In the genomic region with DNA sequence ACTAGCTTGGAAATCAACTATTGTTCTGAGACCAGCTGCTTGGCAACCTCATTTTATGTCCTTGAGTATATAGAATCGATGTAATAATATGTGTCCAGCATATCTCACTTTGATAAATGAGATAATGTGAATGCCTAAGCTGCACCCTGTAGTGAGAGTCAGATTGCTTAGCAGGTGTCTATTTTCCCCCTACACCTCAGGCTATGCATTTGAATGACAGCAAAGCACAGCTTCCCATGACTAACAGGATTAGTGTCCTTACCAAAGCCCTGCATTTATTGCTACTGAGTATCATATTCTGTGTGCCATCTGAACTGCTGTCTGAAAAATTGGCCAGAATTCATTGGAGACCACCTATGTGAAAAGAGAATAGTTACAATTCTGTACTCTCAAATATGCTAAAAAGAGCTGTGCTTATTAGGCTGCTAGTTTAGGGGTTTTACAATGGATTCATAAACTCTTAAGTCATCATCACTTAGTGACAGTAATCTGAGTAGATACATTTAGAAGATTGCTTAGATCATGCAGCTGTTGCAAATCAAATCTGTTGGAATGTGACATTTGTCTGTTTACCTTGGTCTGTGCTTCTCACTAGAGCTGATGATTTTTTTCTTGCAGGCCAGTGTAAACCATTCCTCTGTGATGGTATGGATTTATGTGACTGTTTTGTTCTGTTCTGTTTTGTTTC, we compare ENCODE assay signal across 22 mouse cellular contexts.
DNase-seq lines count a peak whose midpoint lies in the region; ATAC-seq and TF ChIP-seq lines count a peak whose summit lies in the region.
"Had no signal": no experiment of that assay in that cellular context is flagged by ENCODE, and none has a peak within 500 bp of the region (broad histone marks: within the 10 kb centered on the region; RNA-seq: fewer than 3 reads in every experiment).

No protein-coding gene starts in this region.

- H3K4me2 ChIP-seq in hindbrain, embryonic 11.5 days (replicated peaks; ENCODE audit: low read depth, low read length): no peak overlapping the region
- H3K4me2 ChIP-seq in hindbrain, embryonic 16.5 days (ENCODE audit: low read length): no peak overlapping the region
- H3K4me2 ChIP-seq in limb, embryonic 14.5 days (replicated peaks; ENCODE audit: low read depth, low read length, severe bottlenecking): no peak overlapping the region
- H3K4me2 ChIP-seq in midbrain, embryonic 16.5 days (ENCODE audit: low read length): no peak overlapping the region
- H3K4me2 ChIP-seq: liver, embryonic 11.5 days had no signal

- no peak overlapping the region for H3K4me3 ChIP-seq in hindbrain, embryonic 11.5 days (ENCODE audit: low read depth, low read length)
- H3K4me3 ChIP-seq in hindbrain, embryonic 16.5 days (ENCODE audit: low read length): no peak overlapping the region
- no peak overlapping the region for H3K4me3 ChIP-seq in C2C12 (ENCODE audit: insufficient read depth, poor library complexity, severe bottlenecking)
- no peak overlapping the region for H3K4me3 ChIP-seq in limb, embryonic 14.5 days (replicated peaks; ENCODE audit: low read length)
- no peak overlapping the region for H3K4me3 ChIP-seq in midbrain, embryonic 16.5 days (ENCODE audit: low read depth, low read length)
- H3K4me3 ChIP-seq: heart, adult 2 months; left cerebral cortex, adult 2 months had no signal

- H3K9me3 ChIP-seq in hindbrain, embryonic 11.5 days (ENCODE audit: control insufficient read depth, low read length): no peaks in the 10 kb centered on the region
- no peaks in the 10 kb centered on the region for H3K9me3 ChIP-seq in hindbrain, embryonic 16.5 days (ENCODE audit: control insufficient read depth, low read length)
- no peaks in the 10 kb centered on the region for H3K9me3 ChIP-seq in limb, embryonic 14.5 days (ENCODE audit: control insufficient read depth, low read length)
- H3K9me3 ChIP-seq in midbrain, embryonic 16.5 days (replicated peaks; ENCODE audit: control insufficient read depth, low read length, poor library complexity, severe bottlenecking): no peaks in the 10 kb centered on the region
- H3K9me3 ChIP-seq: G1E had no signal

- no peak for TF ChIP-seq CTCF in C2C12 (IDR thresholded peaks at IDR 0.05; ENCODE audit: control insufficient read depth, insufficient read depth, insufficient read length)

- intact Hi-C loops in heart, postnatal 36 days (cut with DNase I): no loop called here

- no peaks in the 10 kb centered on the region for H3K4me1 ChIP-seq in hindbrain, embryonic 11.5 days (replicated peaks; ENCODE audit: control insufficient read depth, insufficient read depth, low read length)
- H3K4me1 ChIP-seq in hindbrain, embryonic 16.5 days (ENCODE audit: control insufficient read depth, insufficient read depth, low read depth, low read length): no peaks in the 10 kb centered on the region
- H3K4me1 ChIP-seq in limb, embryonic 14.5 days (ENCODE audit: control insufficient read depth, insufficient read depth, low read length): no peaks in the 10 kb centered on the region
- H3K4me1 ChIP-seq in midbrain, embryonic 16.5 days (ENCODE audit: control insufficient read depth, insufficient read depth, low read length): peaks cover 3% of the 10 kb centered on the region; the same call in 1 of the 2 replicates

- H3ac ChIP-seq in C2C12 (ENCODE audit: control insufficient read depth, insufficient read length, low read depth): no peak overlapping the region

- H3K9ac ChIP-seq in hindbrain, embryonic 11.5 days (ENCODE audit: low read depth, low read length): no peak overlapping the region
- no peak overlapping the region for H3K9ac ChIP-seq in hindbrain, embryonic 16.5 days (ENCODE audit: low read depth, low read length)
- no peak overlapping the region for H3K9ac ChIP-seq in limb, embryonic 14.5 days (ENCODE audit: low read depth, low read length, severe bottlenecking)
- no peak overlapping the region for H3K9ac ChIP-seq in midbrain, embryonic 16.5 days (ENCODE audit: low read depth, low read length)
- H3K9ac ChIP-seq: liver, postnatal 0 days had no signal

- WGBS in hindbrain, embryonic 11.5 days: 47% methylated on average over 1 of the region's 1 CpGs
- WGBS in hindbrain, embryonic 16.5 days: 37% methylated on average over 1 of the region's 1 CpGs
- 69% methylated on average over 1 of the region's 1 CpGs for WGBS in limb, embryonic 14.5 days
- WGBS in midbrain, embryonic 16.5 days: 23% methylated on average over 1 of the region's 1 CpGs

- no peaks in the 10 kb centered on the region for H3K27me3 ChIP-seq in hindbrain, embryonic 11.5 days (ENCODE audit: control insufficient read depth, insufficient read depth, low read length)
- no peaks in the 10 kb centered on the region for H3K27me3 ChIP-seq in hindbrain, embryonic 16.5 days (replicated peaks; ENCODE audit: control insufficient read depth, insufficient read depth, low read length)
- H3K27me3 ChIP-seq in C2C12 (ENCODE audit: control insufficient read depth, insufficient read depth, insufficient read length): no peaks in the 10 kb centered on the region
- H3K27me3 ChIP-seq in limb, embryonic 14.5 days (ENCODE audit: control insufficient read depth, insufficient read depth, low read length): no peaks in the 10 kb centered on the region
- H3K27me3 ChIP-seq in midbrain, embryonic 16.5 days (ENCODE audit: control insufficient read depth, insufficient read depth, low read depth, low read length): no peaks in the 10 kb centered on the region
- H3K27me3 ChIP-seq: CH12.LX had no signal

- H3K36me3 ChIP-seq in hindbrain, embryonic 11.5 days (ENCODE audit: control insufficient read depth, insufficient read depth, low read length): no peaks in the 10 kb centered on the region
- no peaks in the 10 kb centered on the region for H3K36me3 ChIP-seq in hindbrain, embryonic 16.5 days (ENCODE audit: control insufficient read depth, insufficient read depth, low read length)
- H3K36me3 ChIP-seq in C2C12 (ENCODE audit: control insufficient read depth, insufficient read depth): no peaks in the 10 kb centered on the region
- H3K36me3 ChIP-seq in limb, embryonic 14.5 days (ENCODE audit: control insufficient read depth, insufficient read depth, low read length): no peaks in the 10 kb centered on the region
- no peaks in the 10 kb centered on the region for H3K36me3 ChIP-seq in midbrain, embryonic 16.5 days (ENCODE audit: control insufficient read depth, insufficient read depth, low read length)

- TF ChIP-seq POLR2A in limb, embryonic 14.5 days (IDR thresholded peaks at IDR 0.05; ENCODE audit: borderline replicate concordance, extremely low read depth, insufficient read depth, insufficient read length): no peak

- no peak for ATAC-seq in hindbrain, embryonic 11.5 days (ENCODE audit: low FRiP score)
- no peak for ATAC-seq in hindbrain, embryonic 16.5 days
- peak; percentile 80 for ATAC-seq in limb, embryonic 14.5 days (ENCODE audit: low FRiP score, low read depth)
- peak; percentile 56; the same call in 1 of the 2 replicates for ATAC-seq in midbrain, embryonic 16.5 days
- ATAC-seq: activated CD4-positive, CD25-positive, alpha-beta regulatory T cell, adult 4 months; liver, postnatal 0 days had no signal

- H3K79me3 ChIP-seq in C2C12 (ENCODE audit: low read depth): no peaks in the 10 kb centered on the region

- H3K27ac ChIP-seq in hindbrain, embryonic 11.5 days (ENCODE audit: low read depth, low read length): no peak overlapping the region
- no peak overlapping the region for H3K27ac ChIP-seq in hindbrain, embryonic 16.5 days (ENCODE audit: low read depth, low read length)
- H3K27ac ChIP-seq in limb, embryonic 14.5 days (replicated peaks; ENCODE audit: low read depth, low read length): no peak overlapping the region
- H3K27ac ChIP-seq in midbrain, embryonic 16.5 days (ENCODE audit: low read length): no peak overlapping the region; the same call in 1 of the 2 replicates
- H3K27ac ChIP-seq: heart, adult 2 months; left cerebral cortex, adult 2 months had no signal

- peak; percentile 19 for DNase-seq in hindbrain, embryonic 11.5 days (ENCODE audit: low spot score)
- DNase-seq in limb, embryonic 14.5 days (ENCODE audit: low spot score): peak; percentile 35
- DNase-seq in heart, postnatal 36 days: no peak
- no peak for DNase-seq in MN1 (ENCODE audit: low spot score)
- DNase-seq: adrenal gland, adult 8-10 months; cerebellum, adult 18-20 months; cerebellum, postnatal 14 days; gastrocnemius, postnatal 25 days; heart, adult 2 months; kidney, adult 11 months; liver, postnatal 0 days; lung, postnatal 10 days; right cerebral cortex, postnatal 4 days; thymus, postnatal 25 days had no signal

- no peaks in the 10 kb centered on the region for H3K79me2 ChIP-seq in C2C12 (ENCODE audit: control insufficient read depth, insufficient read depth)

TF ChIP-seq in C2C12, 6 proteins besides CTCF, POLR2A, EP300 and RAD21:
- TF ChIP-seq MYOG (IDR thresholded peaks at IDR 0.05; ENCODE audit: control insufficient read depth, extremely low read depth, insufficient read length) (no peak), MYOD1 (IDR thresholded peaks at IDR 0.05; ENCODE audit: control insufficient read depth, insufficient read length, low read depth) (peak; percentile 35)

Comparison
In these comparisons a context has a peak if more than half of its experiments do, and no peak if none do; other contexts are left out.
1. ATAC-seq: peak in limb, embryonic 14.5 days (single experiment) and midbrain, embryonic 16.5 days (single experiment); none in hindbrain, embryonic 11.5 days (single experiment) and hindbrain, embryonic 16.5 days (single experiment).
2. DNase-seq: peak in hindbrain, embryonic 11.5 days (single experiment) and limb, embryonic 14.5 days (single experiment); none in heart, postnatal 36 days (0 of 2) and MN1 (single experiment).